Mouse (Mus musculus) forebrain, embryonic 16.5 days (tissue): Measurements from ENCODE around the gene Pou2f1. TPM values are rescaled to one million over a fixed set of nuclear protein-coding genes. Genes with fewer than 3 reads are reported as not detected.

Experiments used
- ATAC-seq: fragments of 200-750 bp; cut with Nextera tagmentation; 2 replicates; pipeline ENCODE4 v1.8.0; 2017; ENCODE audit warnings: mild to moderate bottlenecking, moderate library complexity
- H3K27ac ChIP-seq: fragments of 300-500 bp; sonication (generic); 2 replicates; pipeline ENCODE4 v1.5.1; 2014; ENCODE audit warnings: low read length, control low read depth
- H3K27me3 ChIP-seq: fragments of 300-500 bp; sonication (generic); replicated peaks from 2 replicates; pipeline ENCODE4 v1.6.1; 2014; ENCODE audit warnings: low read length; ENCODE audit not compliant: control insufficient read depth, insufficient read depth
- H3K36me3 ChIP-seq: fragments of 300-500 bp; sonication (generic); 2 replicates; pipeline ENCODE4 v1.6.1; 2014; ENCODE audit not compliant: control insufficient read depth, insufficient read depth
- H3K4me1 ChIP-seq: fragments of 300-500 bp; sonication (generic); replicated peaks from 2 replicates; pipeline ENCODE4 v1.6.1; 2014; ENCODE audit warnings: low read length; ENCODE audit not compliant: control insufficient read depth, insufficient read depth
- H3K4me2 ChIP-seq: fragments of 300-500 bp; sonication (generic); 2 replicates; pipeline ENCODE4 v1.6.1; 2014; ENCODE audit warnings: mild to moderate bottlenecking, low read length, control low read depth
- H3K4me3 ChIP-seq: fragments of 300-500 bp; sonication (generic); replicated peaks from 2 replicates; pipeline ENCODE4 v1.5.1; 2014; ENCODE audit warnings: mild to moderate bottlenecking, low read length, control low read depth
- H3K9ac ChIP-seq: fragments of 300-500 bp; sonication (generic); replicated peaks from 2 replicates; pipeline ENCODE4 v1.6.1; 2014; ENCODE audit warnings: low read depth, low read length, control low read depth
- H3K9me3 ChIP-seq: fragments of 300-500 bp; sonication (generic); 2 replicates; pipeline ENCODE4 v1.6.1; 2016; ENCODE audit warnings: low read length; ENCODE audit not compliant: control insufficient read depth
- WGBS: fragments of 180-500 bp; shearing (Covaris S2); extraction: QIAGEN DNeasy Blood & Tissue Kit; methylation state at CpG from one replicate; pipeline ENCODE4 v1.1.7; 2014; 5-methylcytosine and 5-hydroxymethylcytosine counted together
- polyA plus RNA-seq: library from polyadenylated mRNA; unstranded; fragments of >200 nt; fragmentation: Nextera tagmentation; extraction: Ambion mirVana; gene quantifications from 2 replicates; pipeline ENCODE4 v1.2.1, GENCODE M21; 2015

Pou2f1 gene
- polyA plus RNA-seq, 1 experiment from 2014 or later, result 22.7 TPM

- Histone ChIP-seq H3K36me3 (no peaks in the 10 kb centered on the region), H3K9me3 (no peaks in the 10 kb centered on the region), H3K27ac (peak overlapping the region; percentile 96), H3K9ac (peak overlapping the region; percentile 48), H3K27me3 (no peaks in the 10 kb centered on the region), H3K4me2 (peak overlapping the region; percentile 59), H3K4me1 (peaks cover 25% of the 10 kb centered on the region), H3K4me3 (peak overlapping the region; percentile 42)
- no peak for ATAC-seq
- 18% methylated on average over 5 of the region's 5 CpGs for WGBS
Measured at GRCm38 (mm10) chr1:165933915-165934647, 68.4 kb downstream of the Pou2f1 start.

DNA sequence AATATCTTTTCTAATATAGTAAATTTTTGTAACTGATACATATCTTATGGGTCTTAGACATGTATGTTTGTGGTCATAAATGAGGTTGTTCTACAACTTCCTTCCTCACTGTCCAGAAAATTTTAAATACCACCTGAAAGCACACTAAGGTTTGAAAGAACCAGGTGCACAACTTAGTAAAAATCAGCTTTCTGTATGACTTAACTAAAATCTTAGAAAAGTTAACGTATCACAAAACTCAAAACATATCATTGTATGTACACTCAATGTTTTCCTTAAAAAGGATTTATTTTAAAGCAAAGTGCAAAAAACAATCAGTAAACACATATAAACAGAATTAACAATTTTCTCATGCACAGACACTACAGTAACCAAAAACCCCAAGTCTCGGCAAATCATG, 69.6 kb downstream of the Pou2f1 start:
- no peak overlapping the region for H3K9ac ChIP-seq
- peak overlapping the region; percentile 44 for H3K4me2 ChIP-seq
- no peaks in the 10 kb centered on the region for H3K27me3 ChIP-seq
- H3K9me3 ChIP-seq, result no peaks in the 10 kb centered on the region
- H3K4me3 ChIP-seq, result peak overlapping the region; percentile 33
- no peak for ATAC-seq
- no peak overlapping the region; the same call in 1 of the 2 replicates for H3K27ac ChIP-seq
- H3K4me1 ChIP-seq, result peaks cover 25% of the 10 kb centered on the region
- no peaks in the 10 kb centered on the region for H3K36me3 ChIP-seq
- 54% methylated on average over 2 of the region's 2 CpGs for WGBS

DNA sequence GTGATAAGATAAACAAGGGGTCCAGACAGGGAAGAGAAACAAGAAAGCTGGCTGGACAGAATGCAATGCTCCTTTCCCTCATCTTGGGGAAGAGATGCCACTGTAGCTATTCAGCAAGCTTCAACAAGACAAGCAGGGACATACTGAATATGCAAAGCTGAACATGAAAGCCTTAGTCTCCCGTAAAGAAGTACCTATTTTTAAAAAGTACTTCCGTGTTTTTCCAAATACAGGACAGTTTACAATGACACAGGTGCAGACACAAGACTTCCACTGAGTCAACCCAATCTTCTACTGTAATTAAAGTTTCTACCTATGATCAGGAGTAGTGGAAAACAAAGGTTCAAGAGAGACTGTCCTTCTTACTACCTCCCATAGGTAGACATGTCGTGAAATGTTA, 72.0 kb downstream of the Pou2f1 start:
- WGBS, result 72% methylated on average over 3 of the region's 3 CpGs
- no peak for ATAC-seq
- no peak overlapping the region; the same call in 1 of the 2 replicates for H3K4me2 ChIP-seq
- peaks cover 15% of the 10 kb centered on the region for H3K4me1 ChIP-seq
- no peaks in the 10 kb centered on the region for H3K27me3 ChIP-seq
- H3K36me3 ChIP-seq, result no peaks in the 10 kb centered on the region
- H3K27ac ChIP-seq, result no peak overlapping the region
- H3K4me3 ChIP-seq, result no peak overlapping the region
- no peaks in the 10 kb centered on the region for H3K9me3 ChIP-seq
- no peak overlapping the region for H3K9ac ChIP-seq

GRCm38 (mm10) chr1:165927507-165928279, 74.8 kb downstream of the Pou2f1 start:
- ATAC-seq, result no peak
- no peak overlapping the region for H3K4me3 ChIP-seq

GRCm38 (mm10) chr1:165925207-165925606, 77.3 kb downstream of the Pou2f1 start:
- Histone ChIP-seq H3K9me3 (no peaks in the 10 kb centered on the region), H3K36me3 (no peaks in the 10 kb centered on the region; the same call in 1 of the 2 replicates), H3K4me1 (no peaks in the 10 kb centered on the region; the same call in 1 of the 2 replicates), H3K27ac (no peak overlapping the region), H3K4me3 (no peak overlapping the region), H3K4me2 (no peak overlapping the region), H3K27me3 (no peaks in the 10 kb centered on the region), H3K9ac (no peak overlapping the region)
- no peak for ATAC-seq
- WGBS, result 90% methylated on average over 2 of the region's 2 CpGs

More at GRCm38 (mm10) chr1:165927507-165928279, 74.8 kb downstream of the Pou2f1 start:
- no peak overlapping the region for H3K9ac ChIP-seq
- no peaks in the 10 kb centered on the region for H3K36me3 ChIP-seq
- WGBS, result 83% methylated on average over 7 of the region's 7 CpGs
- H3K4me1 ChIP-seq, result peaks cover 4% of the 10 kb centered on the region; the same call in 1 of the 2 replicates
- no peaks in the 10 kb centered on the region for H3K27me3 ChIP-seq
- H3K4me2 ChIP-seq, result no peak overlapping the region
- H3K9me3 ChIP-seq, result no peaks in the 10 kb centered on the region
- H3K27ac ChIP-seq, result no peak overlapping the region

DNA sequence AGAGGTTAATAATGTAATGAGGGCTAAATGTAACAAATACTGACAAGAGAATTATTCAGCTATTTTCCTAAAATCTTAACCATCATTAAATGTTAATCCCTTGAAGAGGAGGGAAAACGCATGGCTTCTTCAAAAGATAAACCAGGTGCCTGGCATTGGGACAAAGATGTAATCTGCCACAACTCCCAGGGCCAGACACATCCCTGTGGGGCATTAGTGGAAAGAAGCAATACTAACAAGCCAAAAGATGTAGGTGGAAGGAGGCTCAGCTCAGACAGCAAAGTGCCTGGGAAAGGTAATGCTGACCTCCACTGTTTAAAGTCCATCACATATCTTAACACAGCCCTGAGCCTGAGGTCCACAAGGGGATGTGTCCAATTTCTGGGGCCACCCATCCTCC, 80.0 kb downstream of the Pou2f1 start:
- no peak for ATAC-seq
- Histone ChIP-seq H3K27me3 (no peaks in the 10 kb centered on the region), H3K27ac (no peak overlapping the region), H3K9ac (no peak overlapping the region), H3K4me2 (no peak overlapping the region), H3K4me3 (no peak overlapping the region), H3K36me3 (no peaks in the 10 kb centered on the region; the same call in 1 of the 2 replicates), H3K9me3 (no peaks in the 10 kb centered on the region), H3K4me1 (peaks cover 4% of the 10 kb centered on the region)
- 66% methylated on average over 1 of the region's 1 CpGs for WGBS

- H3K9me3 ChIP-seq, result no peaks in the 10 kb centered on the region
- H3K4me2 ChIP-seq, result no peak overlapping the region
- peaks cover 4% of the 10 kb centered on the region; the same call in 1 of the 2 replicates for H3K4me1 ChIP-seq
- no peaks in the 10 kb centered on the region for H3K27me3 ChIP-seq
- peaks cover 8% of the 10 kb centered on the region for H3K36me3 ChIP-seq
- H3K4me3 ChIP-seq, result no peak overlapping the region
- ATAC-seq, result no peak
- 80% methylated on average over 3 of the region's 3 CpGs for WGBS
- no peak overlapping the region for H3K27ac ChIP-seq
- no peak overlapping the region for H3K9ac ChIP-seq
Measured at GRCm38 (mm10) chr1:165921026-165921425, 81.5 kb downstream of the Pou2f1 start.

DNA sequence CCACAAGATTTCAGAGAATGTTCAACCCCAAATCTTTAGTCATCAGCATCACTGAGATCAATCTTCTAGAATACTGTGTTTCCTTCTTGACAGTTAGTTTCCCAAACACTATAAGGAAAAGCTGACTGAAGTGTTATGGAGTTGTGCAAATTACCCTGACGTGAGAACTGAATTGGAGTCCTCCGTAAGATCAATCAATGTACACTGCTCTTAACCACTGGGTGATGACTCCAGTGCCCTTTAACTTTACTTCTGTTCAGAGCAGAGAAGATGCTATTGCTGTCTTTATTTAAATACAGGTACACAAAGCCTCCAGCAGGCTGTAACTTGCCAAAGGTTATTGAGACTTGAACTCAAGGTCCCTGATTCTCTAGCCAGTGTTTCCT, 88.1 kb downstream of the Pou2f1 start:
- 17% methylated on average over 2 of the region's 2 CpGs for WGBS
- H3K9me3 ChIP-seq, result no peaks in the 10 kb centered on the region
- peaks cover 13% of the 10 kb centered on the region for H3K4me1 ChIP-seq
- no peak overlapping the region for H3K4me3 ChIP-seq
- peaks cover 11% of the 10 kb centered on the region for H3K36me3 ChIP-seq
- peak; percentile 44 for ATAC-seq
- peak overlapping the region; percentile 16; the same call in 1 of the 2 replicates for H3K27ac ChIP-seq
- H3K4me2 ChIP-seq, result no peak overlapping the region; the same call in 1 of the 2 replicates
- no peaks in the 10 kb centered on the region for H3K27me3 ChIP-seq
- no peak overlapping the region for H3K9ac ChIP-seq

DNA sequence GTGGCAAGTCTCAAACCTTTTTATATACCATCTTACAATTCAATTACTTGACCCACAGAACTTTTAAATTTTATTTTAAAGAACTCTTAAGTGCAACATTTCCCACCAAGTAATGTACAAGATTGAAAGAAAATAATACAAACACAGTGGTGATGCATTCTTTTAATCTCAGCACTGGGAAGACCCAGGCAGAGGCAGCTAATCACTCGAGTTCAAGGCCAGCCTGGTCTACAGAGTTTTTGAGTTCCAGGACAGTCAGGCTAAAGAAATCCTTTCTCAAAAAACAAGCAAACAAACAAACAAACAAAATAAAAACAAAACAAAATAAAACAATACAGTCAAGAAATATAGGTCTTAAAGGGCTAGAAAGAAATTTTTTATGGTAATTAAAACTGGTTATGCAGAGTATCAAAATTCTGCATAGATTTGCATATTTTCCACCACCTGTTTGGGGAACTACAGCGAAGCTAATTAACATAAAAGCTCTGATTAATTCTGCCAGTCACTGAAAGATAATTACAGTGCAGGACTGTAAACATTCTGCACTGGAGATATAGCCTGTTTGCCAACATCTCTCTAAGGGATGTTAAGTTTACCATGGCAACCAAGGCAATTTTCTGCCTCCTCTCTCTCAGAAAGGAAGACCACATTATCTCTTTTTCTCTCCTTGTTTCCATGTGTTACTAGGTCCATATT, 88.6 kb downstream of the Pou2f1 start:
- H3K4me1 ChIP-seq, result peaks cover 12% of the 10 kb centered on the region
- H3K4me3 ChIP-seq, result no peak overlapping the region
- H3K36me3 ChIP-seq, result peaks cover 11% of the 10 kb centered on the region
- no peaks in the 10 kb centered on the region for H3K27me3 ChIP-seq
- H3K9me3 ChIP-seq, result no peaks in the 10 kb centered on the region
- 15% methylated on average over 2 of the region's 2 CpGs for WGBS
- no peak overlapping the region for H3K9ac ChIP-seq
- H3K4me2 ChIP-seq, result no peak overlapping the region; the same call in 1 of the 2 replicates
- ATAC-seq, result peak; percentile 95
- H3K27ac ChIP-seq, result peak overlapping the region; percentile 16; the same call in 1 of the 2 replicates
